16 mouse cellular contexts compared by ENCODE assay signal in genomic region chr3:88591044-88591443, GRCm38 (mm10). TPM values are rescaled to one million over a fixed set of nuclear protein-coding genes. Genes with fewer than 3 reads are reported as not detected.
DNase-seq lines count a peak whose midpoint lies in the region; ATAC-seq and TF ChIP-seq lines count a peak whose summit lies in the region.
"Had no signal": no experiment of that assay in that cellular context is flagged by ENCODE, and none has a peak within 500 bp of the region (broad histone marks: within the 10 kb centered on the region; RNA-seq: fewer than 3 reads in every experiment).

No protein-coding gene starts in this region.

- H3K36me3 ChIP-seq in hindbrain, embryonic 10.5 days = peaks cover 35% of the 10 kb centered on the region
- H3K36me3 ChIP-seq in hindbrain, embryonic 12.5 days = peaks cover 28% of the 10 kb centered on the region
- H3K36me3 ChIP-seq in MEL (ENCODE audit: control insufficient read depth in 1 of 2, insufficient read depth in 2 of 2, low read length in 2 of 2) = peaks cover 4 to 11% of the 10 kb centered on the region in 2 experiments
- H3K36me3 ChIP-seq in embryonic facial prominence, embryonic 13.5 days = peaks cover 30% of the 10 kb centered on the region
- H3K36me3 ChIP-seq in lung, postnatal 0 days (ENCODE audit: insufficient read depth, low read length) = peaks cover 8% of the 10 kb centered on the region; the same call in 1 of the 2 replicates

- no peaks in the 10 kb centered on the region; the same call in 1 of the 2 replicates for H3K79me2 ChIP-seq in MEL (ENCODE audit: control insufficient read depth, insufficient read depth, low read length, poor library complexity)

- peak overlapping the region; percentile 77; the same call in 1 of the 2 replicates for H3K27ac ChIP-seq in hindbrain, embryonic 10.5 days
- no peak overlapping the region; the same call in 1 of the 2 replicates for H3K27ac ChIP-seq in hindbrain, embryonic 12.5 days
- no peak overlapping the region for H3K27ac ChIP-seq in MEL (ENCODE audit: control insufficient read depth, low read depth, low read length)
- H3K27ac ChIP-seq in embryonic facial prominence, embryonic 13.5 days = peak overlapping the region; percentile 76; the same call in 1 of the 2 replicates
- peak overlapping the region; percentile 95 for H3K27ac ChIP-seq in lung, postnatal 0 days (ENCODE audit: low read length)
- H3K27ac ChIP-seq: liver, embryonic 13.5 days had no signal

- no peak for TF ChIP-seq EP300 in MEL (IDR thresholded peaks at IDR 0.05; ENCODE audit: low read depth in 1 of 2, low read length in 2 of 2)
- TF ChIP-seq EP300 in lung, postnatal 0 days (IDR thresholded peaks at IDR 0.05) = peak; percentile 64

- WGBS in hindbrain, embryonic 10.5 days = 54% methylated on average over 3 of the region's 3 CpGs
- 58% methylated on average over 3 of the region's 3 CpGs for WGBS in hindbrain, embryonic 12.5 days
- WGBS in embryonic facial prominence, embryonic 13.5 days = 47% methylated on average over 3 of the region's 3 CpGs
- WGBS in lung, postnatal 0 days = 37% methylated on average over 3 of the region's 3 CpGs

- H3K4me3 ChIP-seq in hindbrain, embryonic 10.5 days = no peak overlapping the region; the same call in 1 of the 2 replicates
- H3K4me3 ChIP-seq in hindbrain, embryonic 12.5 days = no peak overlapping the region
- no peak overlapping the region for H3K4me3 ChIP-seq in MEL (ENCODE audit: control insufficient read depth in 1 of 2, insufficient read depth in 1 of 2, low read depth in 2 of 2, low read length in 2 of 2)
- no peak overlapping the region for H3K4me3 ChIP-seq in embryonic facial prominence, embryonic 13.5 days
- no peak overlapping the region for H3K4me3 ChIP-seq in lung, postnatal 0 days (ENCODE audit: low read depth, low read length)
- H3K4me3 ChIP-seq: erythroblast, embryonic 14.5 days; liver, embryonic 13.5 days; midbrain, embryonic 10.5 days had no signal

- no peak overlapping the region for H3K4me2 ChIP-seq in hindbrain, embryonic 12.5 days (replicated peaks)
- no peak overlapping the region for H3K4me2 ChIP-seq in embryonic facial prominence, embryonic 13.5 days
- H3K4me2 ChIP-seq in lung, postnatal 0 days (replicated peaks; ENCODE audit: low read depth, low read length) = peak overlapping the region; percentile 55; the same call in 1 of the 2 replicates
- H3K4me2 ChIP-seq: liver, embryonic 13.5 days had no signal

- H3K9me3 ChIP-seq in hindbrain, embryonic 10.5 days = no peaks in the 10 kb centered on the region
- no peaks in the 10 kb centered on the region for H3K9me3 ChIP-seq in hindbrain, embryonic 12.5 days (replicated peaks)
- H3K9me3 ChIP-seq in MEL (replicated peaks; ENCODE audit: insufficient read depth, low read length) = no peaks in the 10 kb centered on the region
- H3K9me3 ChIP-seq in embryonic facial prominence, embryonic 13.5 days = no peaks in the 10 kb centered on the region
- H3K9me3 ChIP-seq in lung, postnatal 0 days (ENCODE audit: low read length) = no peaks in the 10 kb centered on the region
- H3K9me3 ChIP-seq: liver, embryonic 13.5 days; midbrain, embryonic 10.5 days had no signal

- DNase-seq in hindbrain, embryonic 10.5 days (ENCODE audit: low spot score) = no peak
- DNase-seq in MEL (ENCODE audit: low read depth, low spot score) = no peak
- DNase-seq in lung, postnatal 0 days (ENCODE audit: low spot score) = peak; percentile 69
- DNase-seq in cerebellum, postnatal 4 days (ENCODE audit: low spot score in 2 of 2) = no peak
- DNase-seq in frontal cortex, postnatal 25 days (ENCODE audit: low spot score in 2 of 2) = no peak
- no peak for DNase-seq in layer of hippocampus, adult 9-11 months
- DNase-seq: adrenal gland, postnatal 25 days; cerebellum, postnatal 36 days; kidney, postnatal 25 days; liver, embryonic 13.5 days; right cerebral cortex, postnatal 4 days had no signal

- no peak for TF ChIP-seq RAD21 in MEL (IDR thresholded peaks at IDR 0.05; ENCODE audit: low read depth, low read length)

- peaks cover 30% of the 10 kb centered on the region for H3K4me1 ChIP-seq in hindbrain, embryonic 10.5 days (replicated peaks)
- peaks cover 7% of the 10 kb centered on the region; the same call in 1 of the 2 replicates for H3K4me1 ChIP-seq in hindbrain, embryonic 12.5 days
- H3K4me1 ChIP-seq in MEL (ENCODE audit: control insufficient read depth in 1 of 2, insufficient read depth in 2 of 2, low read length in 2 of 2) = peaks cover 0 to 20% of the 10 kb centered on the region in 2 experiments; a peak in 2 of 4 replicates
- peaks cover 35% of the 10 kb centered on the region for H3K4me1 ChIP-seq in embryonic facial prominence, embryonic 13.5 days
- H3K4me1 ChIP-seq in lung, postnatal 0 days (ENCODE audit: insufficient read depth, low read depth, low read length) = no peaks in the 10 kb centered on the region

- no peak for TF ChIP-seq CTCF in MEL (IDR thresholded peaks at IDR 0.05 in 2 of 3, conservative IDR thresholded peaks at IDR 0.05 in 1 of 3; ENCODE audit: control insufficient read depth in 1 of 3, insufficient read depth in 1 of 3, low read depth in 2 of 3, low read length in 3 of 3, poor library complexity in 1 of 3, severe bottlenecking in 1 of 3)
- TF ChIP-seq CTCF in lung, postnatal 0 days (IDR thresholded peaks at IDR 0.05) = no peak

- no peak for TF ChIP-seq POLR2A in MEL (IDR thresholded peaks at IDR 0.05; ENCODE audit: control insufficient read depth in 1 of 2, insufficient read depth in 1 of 2, low read depth in 1 of 2, low read length in 2 of 2, poor library complexity in 1 of 2)

- no peaks in the 10 kb centered on the region for H3K27me3 ChIP-seq in hindbrain, embryonic 10.5 days (ENCODE audit: insufficient read depth, poor library complexity, severe bottlenecking)
- no peaks in the 10 kb centered on the region for H3K27me3 ChIP-seq in hindbrain, embryonic 12.5 days
- no peaks in the 10 kb centered on the region for H3K27me3 ChIP-seq in MEL (ENCODE audit: control insufficient read depth in 1 of 2, insufficient read depth in 2 of 2, low read length in 2 of 2)
- no peaks in the 10 kb centered on the region for H3K27me3 ChIP-seq in embryonic facial prominence, embryonic 13.5 days
- H3K27me3 ChIP-seq in lung, postnatal 0 days (replicated peaks; ENCODE audit: insufficient read depth, low read length) = no peaks in the 10 kb centered on the region
- H3K27me3 ChIP-seq: liver, embryonic 13.5 days had no signal

- ATAC-seq in hindbrain, embryonic 12.5 days (ENCODE audit: low FRiP score) = no peak
- ATAC-seq in embryonic facial prominence, embryonic 13.5 days (ENCODE audit: insufficient number of reproducible peaks, insufficient read depth, low FRiP score, low TSS enrichment, low read depth) = no peak
- peak; percentile 52 for ATAC-seq in lung, postnatal 0 days

- H3K9ac ChIP-seq in hindbrain, embryonic 12.5 days = no peak overlapping the region
- no peak overlapping the region for H3K9ac ChIP-seq in MEL (ENCODE audit: control insufficient read depth, low read depth, low read length, poor library complexity, severe bottlenecking)
- H3K9ac ChIP-seq in embryonic facial prominence, embryonic 13.5 days = no peak overlapping the region
- H3K9ac ChIP-seq in lung, postnatal 0 days (replicated peaks; ENCODE audit: low read depth) = no peak overlapping the region
- H3K9ac ChIP-seq: liver, embryonic 13.5 days had no signal

RNA-seq across cellular contexts. Expression of gene Arhgef2, which starts 14.7 kb away (rescaled TPM):
- polyA plus RNA-seq in hindbrain, embryonic 10.5 days (2016; fragmentation: Nextera tagmentation; extraction: Ambion mirVana) = 111 and 123 TPM in 2 replicates
- polyA plus RNA-seq in hindbrain, embryonic 12.5 days (2016; fragmentation: Nextera tagmentation; extraction: Ambion mirVana) = 171 and 179 TPM in 2 replicates
- 113 and 131 TPM in 2 replicates for total RNA-seq in MEL (2012; rRNA removed)
- 100 to 1,000 TPM in 1 of 2 experiments, not detected in 1; 183 TPM for polyA plus RNA-seq in MEL (2012; ENCODE audit: insufficient read depth in 1 of 2, insufficient read length in 2 of 2, low read depth in 1 of 2, low replicate concordance in 2 of 2, missing spikeins in 1 of 2)
- polyA plus RNA-seq in embryonic facial prominence, embryonic 13.5 days (2015; fragmentation: Nextera tagmentation; extraction: Ambion mirVana) = 91.6 and 99.4 TPM in 2 replicates
- polyA plus RNA-seq in lung, postnatal 0 days (2015; fragmentation: Nextera tagmentation; extraction: Ambion mirVana) = 170 and 229 TPM in 2 replicates

RNA-seq across cellular contexts. Expression of gene Ssr2, which starts 15.4 kb away (rescaled TPM):
- 207 and 220 TPM in 2 replicates for polyA plus RNA-seq in hindbrain, embryonic 10.5 days (2016; fragmentation: Nextera tagmentation; extraction: Ambion mirVana)
- polyA plus RNA-seq in hindbrain, embryonic 12.5 days (2016; fragmentation: Nextera tagmentation; extraction: Ambion mirVana) = 152 and 155 TPM in 2 replicates
- 500 and 594 TPM in 2 replicates for total RNA-seq in MEL (2012; rRNA removed)
- polyA plus RNA-seq in MEL (2012; ENCODE audit: insufficient read depth in 1 of 2, insufficient read length in 2 of 2, low read depth in 1 of 2, low replicate concordance in 2 of 2, missing spikeins in 1 of 2) = 100 to 1,000 TPM; 176 to 706 TPM
- polyA plus RNA-seq in embryonic facial prominence, embryonic 13.5 days (2015; fragmentation: Nextera tagmentation; extraction: Ambion mirVana) = 259 and 274 TPM in 2 replicates
- 306 and 384 TPM in 2 replicates for polyA plus RNA-seq in lung, postnatal 0 days (2015; fragmentation: Nextera tagmentation; extraction: Ambion mirVana)

RNA-seq across cellular contexts. Expression of gene Ubqln4, which starts 37.5 kb away (rescaled TPM):
- polyA plus RNA-seq in hindbrain, embryonic 10.5 days (2016; fragmentation: Nextera tagmentation; extraction: Ambion mirVana) = 69.0 and 72.5 TPM in 2 replicates
- 59.4 and 60.7 TPM in 2 replicates for polyA plus RNA-seq in hindbrain, embryonic 12.5 days (2016; fragmentation: Nextera tagmentation; extraction: Ambion mirVana)
- 73.0 and 83.0 TPM in 2 replicates for total RNA-seq in MEL (2012; rRNA removed)
- polyA plus RNA-seq in MEL (2012; ENCODE audit: insufficient read depth in 1 of 2, insufficient read length in 2 of 2, low read depth in 1 of 2, low replicate concordance in 2 of 2, missing spikeins in 1 of 2) = 100 to 1,000 TPM in 1 of 2 experiments, 10 to 100 TPM in 1; 43.6 to 171 TPM
- polyA plus RNA-seq in embryonic facial prominence, embryonic 13.5 days (2015; fragmentation: Nextera tagmentation; extraction: Ambion mirVana) = 43.0 and 44.6 TPM in 2 replicates
- 18.4 and 22.6 TPM in 2 replicates for polyA plus RNA-seq in lung, postnatal 0 days (2015; fragmentation: Nextera tagmentation; extraction: Ambion mirVana)

RNA-seq across cellular contexts. Expression of gene Lamtor2, which starts 38.2 kb away (rescaled TPM):
- 173 and 180 TPM in 2 replicates for polyA plus RNA-seq in hindbrain, embryonic 10.5 days (2016; fragmentation: Nextera tagmentation; extraction: Ambion mirVana)
- 124 and 140 TPM in 2 replicates for polyA plus RNA-seq in hindbrain, embryonic 12.5 days (2016; fragmentation: Nextera tagmentation; extraction: Ambion mirVana)
- 125 and 127 TPM in 2 replicates for total RNA-seq in MEL (2012; rRNA removed)
- 100 to 1,000 TPM in 1 of 2 experiments, not detected in 1; 188 TPM for polyA plus RNA-seq in MEL (2012; ENCODE audit: insufficient read depth in 1 of 2, insufficient read length in 2 of 2, low read depth in 1 of 2, low replicate concordance in 2 of 2, missing spikeins in 1 of 2)
- polyA plus RNA-seq in embryonic facial prominence, embryonic 13.5 days (2015; fragmentation: Nextera tagmentation; extraction: Ambion mirVana) = 164 and 169 TPM in 2 replicates
- polyA plus RNA-seq in lung, postnatal 0 days (2015; fragmentation: Nextera tagmentation; extraction: Ambion mirVana) = 138 and 143 TPM in 2 replicates

RNA-seq across cellular contexts. Expression of gene Rab25, which starts 42.9 kb away (rescaled TPM):
- polyA plus RNA-seq in hindbrain, embryonic 10.5 days (2016; fragmentation: Nextera tagmentation; extraction: Ambion mirVana) = 2.1 and 2.9 TPM in 2 replicates
- 1.5 and 2.4 TPM in 2 replicates for polyA plus RNA-seq in hindbrain, embryonic 12.5 days (2016; fragmentation: Nextera tagmentation; extraction: Ambion mirVana)
- 0.75 and 0.96 TPM in 2 replicates for total RNA-seq in MEL (2012; rRNA removed)
- polyA plus RNA-seq in MEL (2012; ENCODE audit: insufficient read depth in 1 of 2, insufficient read length in 2 of 2, low read depth in 1 of 2, low replicate concordance in 2 of 2, missing spikeins in 1 of 2) = 1 to 10 TPM in 1 of 2 experiments, not detected in 1; 1.9 TPM
- 18.6 and 19.5 TPM in 2 replicates for polyA plus RNA-seq in embryonic facial prominence, embryonic 13.5 days (2015; fragmentation: Nextera tagmentation; extraction: Ambion mirVana)
- 61.4 and 61.8 TPM in 2 replicates for polyA plus RNA-seq in lung, postnatal 0 days (2015; fragmentation: Nextera tagmentation; extraction: Ambion mirVana)
- total RNA-seq: adrenal gland, postnatal 25 days; hematopoietic stem cell, adult 5-6 weeks had no signal
- polyA plus RNA-seq: erythroblast, embryonic 14.5 days had no signal

Comparison
In these comparisons a context has a peak if more than half of its experiments do, and no peak if none do; other contexts are left out.
1. H3K27ac ChIP-seq: peak in hindbrain, embryonic 10.5 days (single experiment), embryonic facial prominence, embryonic 13.5 days (single experiment) and lung, postnatal 0 days (single experiment); none in hindbrain, embryonic 12.5 days (single experiment) and MEL (single experiment).